Mouse (Mus musculus): ENCODE data around the gene Scamp2.

- TF ChIP-seq CTCF (IDR thresholded peaks at IDR 0.05) (no peak), EP300 (IDR thresholded peaks at IDR 0.05; ENCODE audit: insufficient read depth, low read depth, low read length) (no peak), POLR2A (IDR thresholded peaks at IDR 0.05; ENCODE audit: insufficient read depth, low read depth, low read length) (no peak)
Measured at GRCm38 (mm10) chr9:57604875-57605274, 44.1 kb downstream of the Scamp2 start.

Measured in heart, adult 2 months (tissue).